Comparison of ENCODE assay signal across 13 mouse cellular contexts in the genomic region with DNA sequence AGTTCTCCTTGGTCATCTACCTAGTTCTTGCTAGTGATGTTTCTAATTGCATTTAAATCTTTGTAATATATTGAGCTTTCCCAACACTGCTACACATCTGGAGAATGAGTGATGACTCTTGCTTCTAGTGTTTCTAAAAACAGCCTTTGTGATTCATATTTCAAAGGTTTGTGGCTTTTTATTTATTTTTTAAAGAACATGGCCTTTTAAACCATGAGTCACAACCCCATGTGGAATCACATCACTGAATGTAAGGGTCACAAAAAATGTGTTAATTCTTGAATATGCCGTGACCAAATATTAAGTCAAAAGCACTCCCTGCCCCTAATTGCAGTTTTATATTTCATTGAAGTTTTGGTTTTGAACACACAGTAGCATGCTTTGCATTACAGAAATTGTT.
"Had no signal": no experiment of that assay in that cellular context is flagged by ENCODE, and none has a peak within 500 bp of the region (broad histone marks: within the 10 kb centered on the region; RNA-seq: fewer than 3 reads in every experiment).

No protein-coding gene starts in this region.

- H3K4me3 ChIP-seq: lung, embryonic 15.5 days; megakaryocyte, embryonic 14.5 days; midbrain, embryonic 13.5 days; midbrain, embryonic 15.5 days; neural tube, embryonic 12.5 days; stomach, embryonic 15.5 days had no signal

- H3K36me3 ChIP-seq: lung, embryonic 15.5 days; midbrain, embryonic 13.5 days; midbrain, embryonic 15.5 days; neural tube, embryonic 12.5 days; stomach, embryonic 15.5 days had no signal

- H3K27me3 ChIP-seq: lung, embryonic 15.5 days; midbrain, embryonic 13.5 days; midbrain, embryonic 15.5 days; neural tube, embryonic 12.5 days; stomach, embryonic 15.5 days had no signal

- DNase-seq: lung, adult 2 months; lung, postnatal 14 days; lung, postnatal 36 days; right cerebral cortex, postnatal 14 days; thymus, adult 2 months; thymus, postnatal 25 days; thymus, postnatal 4 days had no signal
